Mouse (Mus musculus): ENCODE results near the gene Tshz2. TPM values are rescaled to one million over a fixed set of nuclear protein-coding genes. Genes with fewer than 3 reads are reported as not detected.
"Not testable (repeated sequence)": the region's sequence is repeated elsewhere in the genome, so short reads cannot be mapped to it uniquely, and the experiment has no call there.

Tshz2 gene
- polyA plus RNA-seq, 1 experiment from 2014 or later = 2.3 TPM

DNA sequence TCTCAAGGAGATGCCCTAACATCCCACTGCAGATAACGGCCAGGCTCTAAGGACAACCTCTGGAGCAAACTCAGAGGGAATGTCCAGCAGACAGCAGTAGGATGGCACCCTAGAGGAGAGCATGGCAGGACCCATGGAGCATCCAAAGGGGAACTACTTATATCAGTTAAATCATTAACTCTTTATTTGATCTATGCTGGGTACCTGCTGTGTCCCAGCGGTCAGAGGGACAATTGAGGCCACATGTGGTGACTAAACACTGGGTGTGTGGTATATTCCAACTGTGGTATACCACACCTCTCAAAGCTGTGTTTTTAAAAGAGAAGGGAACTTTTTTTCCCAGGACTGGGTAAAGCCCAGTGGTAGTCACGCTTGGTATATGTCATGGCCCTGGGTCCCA is 134.5 kb downstream of the Tshz2 start:
- H3K9ac ChIP-seq (replicated peaks; ENCODE audit: low read length) = no peak overlapping the region
- ATAC-seq (replicated peaks; ENCODE audit: insufficient number of reproducible peaks, low FRiP score, low TSS enrichment, low read depth) = no peak
- 77% methylated on average over 3 of the region's 3 CpGs for WGBS

DNA sequence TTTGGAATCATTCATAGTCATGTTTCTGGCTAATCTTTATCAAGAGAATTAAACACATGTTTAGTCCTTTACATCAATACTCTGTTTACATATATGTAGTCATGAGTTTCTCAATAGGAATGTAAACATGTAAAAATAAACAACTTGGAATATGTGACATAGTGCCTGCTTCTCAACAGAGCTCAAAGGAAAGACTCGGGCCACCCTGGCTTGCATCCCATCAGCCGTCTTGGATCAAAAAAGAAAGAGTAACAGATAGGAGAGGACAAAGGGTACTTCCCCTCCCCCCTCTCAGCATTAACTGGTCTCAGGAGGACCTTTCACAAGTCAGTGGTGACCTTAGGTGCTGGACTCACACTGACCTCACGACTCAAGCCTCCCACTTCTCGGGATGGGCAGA is 142.3 kb downstream of the Tshz2 start:
- 53% methylated on average over 4 of the region's 4 CpGs for WGBS
- no peak overlapping the region for H3K27ac ChIP-seq (replicated peaks; ENCODE audit: low read depth, low read length)
- H3K27me3 ChIP-seq (ENCODE audit: control insufficient read depth, insufficient read depth, low read length) = no peaks in the 10 kb centered on the region
- DNase-seq (ENCODE audit: low spot score) (no peak), ATAC-seq (replicated peaks; ENCODE audit: insufficient number of reproducible peaks, low FRiP score, low TSS enrichment, low read depth) (no peak)
- no peak overlapping the region for H3K9ac ChIP-seq (replicated peaks; ENCODE audit: low read length)
- no peaks in the 10 kb centered on the region for H3K4me1 ChIP-seq (ENCODE audit: control insufficient read depth, insufficient read depth, low read length)
- no peaks in the 10 kb centered on the region for H3K36me3 ChIP-seq (replicated peaks; ENCODE audit: control insufficient read depth, insufficient read depth, low read depth, low read length)
- H3K4me3 ChIP-seq (ENCODE audit: low read depth, low read length) = no peak overlapping the region
- no peak overlapping the region for H3K4me2 ChIP-seq (ENCODE audit: low read depth, low read length)
- H3K9me3 ChIP-seq (replicated peaks; ENCODE audit: control insufficient read depth, low read length) = no peaks in the 10 kb centered on the region

More for the DNA sequence above, 134.5 kb downstream of the Tshz2 start:
- H3K4me1 ChIP-seq (ENCODE audit: control insufficient read depth, insufficient read depth, low read length) = no peaks in the 10 kb centered on the region
- no peaks in the 10 kb centered on the region for H3K27me3 ChIP-seq (ENCODE audit: control insufficient read depth, insufficient read depth, low read length)
- no peak overlapping the region for H3K4me2 ChIP-seq (ENCODE audit: low read depth, low read length)
- H3K36me3 ChIP-seq (replicated peaks; ENCODE audit: control insufficient read depth, insufficient read depth, low read depth, low read length) = no peaks in the 10 kb centered on the region
- H3K27ac ChIP-seq (replicated peaks; ENCODE audit: low read depth, low read length) = no peak overlapping the region
- DNase-seq (ENCODE audit: low spot score) = no peak
- no peaks in the 10 kb centered on the region for H3K9me3 ChIP-seq (replicated peaks; ENCODE audit: control insufficient read depth, low read length)
- H3K4me3 ChIP-seq (ENCODE audit: low read depth, low read length) = no peak overlapping the region

DNA sequence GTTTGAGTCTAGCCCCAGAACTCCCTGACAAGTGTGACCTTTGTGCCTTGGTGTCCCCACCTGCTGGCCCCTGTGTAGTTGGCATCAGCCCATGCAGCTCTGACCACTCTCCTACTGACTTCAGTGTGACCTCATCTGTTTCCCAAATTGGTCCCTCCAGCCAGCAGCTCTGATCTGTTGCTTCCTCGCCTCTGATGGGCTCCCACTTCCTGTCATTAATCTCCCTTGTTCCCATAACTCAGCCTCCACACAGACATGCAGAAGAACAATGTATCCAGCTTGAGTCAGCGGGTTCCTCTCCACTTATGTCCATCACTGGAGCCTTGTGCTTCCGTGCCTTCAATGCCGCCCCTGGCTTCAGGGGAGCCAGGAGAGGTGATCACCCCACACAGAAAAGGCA is 144.4 kb downstream of the Tshz2 start:
- H3K9ac ChIP-seq (replicated peaks; ENCODE audit: low read length) = no peak overlapping the region
- H3K4me3 ChIP-seq (ENCODE audit: low read depth, low read length) = no peak overlapping the region
- H3K4me1 ChIP-seq (ENCODE audit: control insufficient read depth, insufficient read depth, low read length) = no peaks in the 10 kb centered on the region
- no peak for DNase-seq (ENCODE audit: low spot score)
- ATAC-seq (replicated peaks; ENCODE audit: insufficient number of reproducible peaks, low FRiP score, low TSS enrichment, low read depth) = no peak
- 63% methylated on average over 4 of the region's 4 CpGs for WGBS
- H3K36me3 ChIP-seq (replicated peaks; ENCODE audit: control insufficient read depth, insufficient read depth, low read depth, low read length) = no peaks in the 10 kb centered on the region
- no peaks in the 10 kb centered on the region for H3K27me3 ChIP-seq (ENCODE audit: control insufficient read depth, insufficient read depth, low read length)
- no peaks in the 10 kb centered on the region for H3K9me3 ChIP-seq (replicated peaks; ENCODE audit: control insufficient read depth, low read length)
- no peak overlapping the region for H3K27ac ChIP-seq (replicated peaks; ENCODE audit: low read depth, low read length)
- H3K4me2 ChIP-seq (ENCODE audit: low read depth, low read length) = no peak overlapping the region

DNA sequence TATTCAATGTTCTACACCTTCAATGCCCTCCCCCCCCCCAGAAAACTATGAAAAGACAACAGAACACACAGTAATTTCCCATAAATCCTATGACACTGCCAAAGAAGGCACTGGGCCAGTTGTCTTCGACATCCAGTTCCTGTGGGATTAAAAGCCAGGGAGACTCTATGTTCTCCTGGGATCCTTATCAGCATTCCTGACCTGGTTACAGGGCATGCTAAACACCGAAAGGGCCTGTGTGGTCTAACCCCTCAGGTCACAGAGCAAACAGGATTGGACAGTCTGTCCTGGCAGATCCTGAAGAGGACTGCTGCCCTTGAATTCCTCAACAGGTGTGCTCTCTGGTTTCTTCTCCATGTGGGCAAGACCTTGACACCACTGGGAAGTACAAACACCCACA is 145.0 kb downstream of the Tshz2 start:
- no peaks in the 10 kb centered on the region for H3K9me3 ChIP-seq (replicated peaks; ENCODE audit: control insufficient read depth, low read length)
- DNase-seq (ENCODE audit: low spot score) (no peak), ATAC-seq (replicated peaks; ENCODE audit: insufficient number of reproducible peaks, low FRiP score, low TSS enrichment, low read depth) (no peak)
- H3K4me3 ChIP-seq (ENCODE audit: low read depth, low read length) = no peak overlapping the region
- H3K9ac ChIP-seq (replicated peaks; ENCODE audit: low read length) = no peak overlapping the region
- no peaks in the 10 kb centered on the region for H3K27me3 ChIP-seq (ENCODE audit: control insufficient read depth, insufficient read depth, low read length)
- H3K27ac ChIP-seq (replicated peaks; ENCODE audit: low read depth, low read length) = no peak overlapping the region
- H3K4me1 ChIP-seq (ENCODE audit: control insufficient read depth, insufficient read depth, low read length) = no peaks in the 10 kb centered on the region
- WGBS = 73% methylated on average over 2 of the region's 2 CpGs
- H3K36me3 ChIP-seq (replicated peaks; ENCODE audit: control insufficient read depth, insufficient read depth, low read depth, low read length) = no peaks in the 10 kb centered on the region
- no peak overlapping the region for H3K4me2 ChIP-seq (ENCODE audit: low read depth, low read length)

DNA sequence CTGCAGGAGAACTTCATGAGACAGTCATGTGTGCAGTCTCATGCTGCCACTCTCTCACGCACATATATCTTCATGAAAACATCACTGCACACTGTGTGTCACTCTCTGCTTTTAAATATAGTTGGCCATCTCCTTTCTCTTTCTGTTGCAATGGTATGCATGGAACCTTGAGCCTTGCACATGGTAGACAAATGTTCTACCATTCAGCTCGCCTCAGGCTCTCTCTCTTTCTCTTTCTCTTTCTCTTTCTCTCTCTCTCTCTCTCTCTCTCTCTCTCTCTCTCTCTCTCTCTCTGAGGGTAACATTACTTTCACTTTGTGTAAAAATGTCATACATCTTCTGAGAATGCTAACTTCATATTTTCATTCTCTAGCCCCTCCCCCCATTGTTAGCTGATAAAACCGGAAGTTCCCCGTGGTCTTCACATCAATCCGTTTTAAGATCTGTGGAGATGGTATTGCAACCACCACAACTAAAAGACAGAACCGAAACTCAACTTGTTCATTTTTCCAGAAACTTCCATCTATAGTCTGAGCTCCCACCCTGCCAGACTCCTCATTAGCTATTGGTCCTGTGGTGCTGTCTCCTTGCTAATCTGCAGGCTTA is 146.0 kb downstream of the Tshz2 start:
- no peak overlapping the region for H3K27ac ChIP-seq (replicated peaks; ENCODE audit: low read depth, low read length)
- ATAC-seq (replicated peaks; ENCODE audit: insufficient number of reproducible peaks, low FRiP score, low TSS enrichment, low read depth) (no peak), DNase-seq (ENCODE audit: low spot score) (no peak)
- H3K36me3 ChIP-seq (replicated peaks; ENCODE audit: control insufficient read depth, insufficient read depth, low read depth, low read length) = no peaks in the 10 kb centered on the region
- H3K4me3 ChIP-seq (ENCODE audit: low read depth, low read length) = no peak overlapping the region
- WGBS = 85% methylated on average over 6 of the region's 6 CpGs
- no peaks in the 10 kb centered on the region for H3K4me1 ChIP-seq (ENCODE audit: control insufficient read depth, insufficient read depth, low read length)
- no peak overlapping the region for H3K9ac ChIP-seq (replicated peaks; ENCODE audit: low read length)
- no peaks in the 10 kb centered on the region for H3K27me3 ChIP-seq (ENCODE audit: control insufficient read depth, insufficient read depth, low read length)
- no peaks in the 10 kb centered on the region for H3K9me3 ChIP-seq (replicated peaks; ENCODE audit: control insufficient read depth, low read length)
- H3K4me2 ChIP-seq (ENCODE audit: low read depth, low read length) = no peak overlapping the region

DNA sequence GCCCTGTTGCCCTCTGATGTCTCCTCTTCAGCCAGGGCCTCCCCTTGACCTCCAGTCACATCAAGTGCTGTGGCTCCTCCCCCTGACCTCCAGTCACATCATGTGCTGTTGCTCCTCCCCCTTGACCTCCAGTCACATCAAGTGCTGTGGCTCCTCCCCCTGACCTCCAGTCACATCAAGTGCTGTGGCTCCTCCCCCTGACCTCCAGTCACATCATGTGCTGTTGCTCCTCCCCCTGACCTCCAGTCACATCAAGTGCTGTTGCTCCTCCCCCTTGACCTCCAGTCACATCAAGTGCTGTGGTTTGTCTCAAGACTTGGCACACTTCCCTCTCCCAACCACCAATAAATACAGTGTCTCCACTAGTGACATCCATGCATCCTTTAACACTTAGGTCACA is 148.9 kb downstream of the Tshz2 start:
- H3K4me2 ChIP-seq (ENCODE audit: low read depth, low read length); H3K27ac ChIP-seq (replicated peaks; ENCODE audit: low read depth, low read length); H3K4me3 ChIP-seq (ENCODE audit: low read depth, low read length); H3K9ac ChIP-seq (replicated peaks; ENCODE audit: low read length); H3K4me1 ChIP-seq (ENCODE audit: control insufficient read depth, insufficient read depth, low read length); H3K27me3 ChIP-seq (ENCODE audit: control insufficient read depth, insufficient read depth, low read length); ATAC-seq (replicated peaks; ENCODE audit: insufficient number of reproducible peaks, low FRiP score, low TSS enrichment, low read depth); H3K36me3 ChIP-seq (replicated peaks; ENCODE audit: control insufficient read depth, insufficient read depth, low read depth, low read length); DNase-seq (ENCODE audit: low spot score); H3K9me3 ChIP-seq (replicated peaks; ENCODE audit: control insufficient read depth, low read length): not testable (repeated sequence)

- WGBS = 87% methylated on average over 26 of the region's 26 CpGs
- Histone ChIP-seq H3K9me3 (replicated peaks; ENCODE audit: control insufficient read depth, low read length) (no peaks in the 10 kb centered on the region), H3K4me3 (ENCODE audit: low read depth, low read length) (no peak overlapping the region), H3K4me1 (ENCODE audit: control insufficient read depth, insufficient read depth, low read length) (no peaks in the 10 kb centered on the region), H3K27ac (replicated peaks; ENCODE audit: low read depth, low read length) (no peak overlapping the region), H3K9ac (replicated peaks; ENCODE audit: low read length) (no peak overlapping the region), H3K36me3 (replicated peaks; ENCODE audit: control insufficient read depth, insufficient read depth, low read depth, low read length) (no peaks in the 10 kb centered on the region), H3K4me2 (ENCODE audit: low read depth, low read length) (no peak overlapping the region), H3K27me3 (ENCODE audit: control insufficient read depth, insufficient read depth, low read length) (no peaks in the 10 kb centered on the region)
- DNase-seq (ENCODE audit: low spot score) (no peak), ATAC-seq (replicated peaks; ENCODE audit: insufficient number of reproducible peaks, low FRiP score, low TSS enrichment, low read depth) (no peak)
Observed at GRCm38 (mm10) chr2:169782874-169783680, 150.3 kb downstream of the Tshz2 start.

- H3K27ac ChIP-seq (replicated peaks; ENCODE audit: low read depth, low read length) = no peak overlapping the region
- no peak for ATAC-seq (replicated peaks; ENCODE audit: insufficient number of reproducible peaks, low FRiP score, low TSS enrichment, low read depth)
- H3K36me3 ChIP-seq (replicated peaks; ENCODE audit: control insufficient read depth, insufficient read depth, low read depth, low read length) = no peaks in the 10 kb centered on the region
- no peaks in the 10 kb centered on the region for H3K9me3 ChIP-seq (replicated peaks; ENCODE audit: control insufficient read depth, low read length)
- H3K4me2 ChIP-seq (ENCODE audit: low read depth, low read length) = no peak overlapping the region
- no peaks in the 10 kb centered on the region for H3K4me1 ChIP-seq (ENCODE audit: control insufficient read depth, insufficient read depth, low read length)
- WGBS = 93% methylated on average over 2 of the region's 2 CpGs
- no peak overlapping the region for H3K9ac ChIP-seq (replicated peaks; ENCODE audit: low read length)
- H3K27me3 ChIP-seq (ENCODE audit: control insufficient read depth, insufficient read depth, low read length) = no peaks in the 10 kb centered on the region
- DNase-seq (ENCODE audit: low spot score) = no peak
- H3K4me3 ChIP-seq (ENCODE audit: low read depth, low read length) = no peak overlapping the region
Observed at GRCm38 (mm10) chr2:169783681-169784033, 150.8 kb downstream of the Tshz2 start.
